Mouse (Mus musculus) ES-Bruce4 (cell line): ENCODE results near the gene Cnot6. TPM values are rescaled to one million over a fixed set of nuclear protein-coding genes. Genes with fewer than 3 reads are reported as not detected.

ENCODE experiments used
- H3K27ac ChIP-seq: 2 replicates; pipeline ENCODE4 v1.5.1; 2012; ENCODE audit warnings: low read length, inconsistent platforms; ENCODE audit not compliant: insufficient read depth
- H3K27me3 ChIP-seq: 2 replicates; pipeline ENCODE4 v1.6.1; 2012; ENCODE audit warnings: mild to moderate bottlenecking, low read length, inconsistent platforms; ENCODE audit not compliant: control insufficient read depth, poor library complexity, insufficient read depth, severe bottlenecking
- H3K36me3 ChIP-seq: 2 replicates; pipeline ENCODE4 v1.6.1; 2012; ENCODE audit warnings: inconsistent platforms, mild to moderate bottlenecking, low read length, moderate library complexity; ENCODE audit not compliant: control insufficient read depth, poor library complexity, insufficient read depth, severe bottlenecking
- H3K4me1 ChIP-seq: one replicate; pipeline ENCODE4 v1.8.1; 2011; ENCODE audit warnings: low read length; ENCODE audit not compliant: control insufficient read depth, insufficient read depth
- H3K4me3 ChIP-seq: 2 replicates; pipeline ENCODE4 v1.5.1; 2011; ENCODE audit warnings: low read depth, mild to moderate bottlenecking, low read length
- H3K9ac ChIP-seq: 2 replicates; pipeline ENCODE4 v1.6.1; 2012; ENCODE audit warnings: low read depth, mild to moderate bottlenecking, inconsistent platforms; ENCODE audit not compliant: poor library complexity, severe bottlenecking
- H3K9me3 ChIP-seq: replicated peaks from 2 replicates; pipeline ENCODE4 v1.6.1; 2012; ENCODE audit warnings: mild to moderate bottlenecking, low read length, inconsistent platforms; ENCODE audit not compliant: control insufficient read depth, poor library complexity, insufficient read depth, severe bottlenecking
- CTCF ChIP-seq: IDR thresholded peaks from one replicate; pipeline ENCODE4 v1.8.1; 2011; ENCODE audit warnings: low read depth, low read length
- EP300 ChIP-seq: IDR thresholded peaks from 2 replicates; pipeline ENCODE4 v1.6.1; 2011; ENCODE audit warnings: low read depth, low read length; ENCODE audit not compliant: insufficient read depth
- POLR2A ChIP-seq: IDR thresholded peaks from one replicate; pipeline ENCODE4 v1.8.1; 2011; ENCODE audit warnings: low read length; ENCODE audit not compliant: insufficient read depth
- polyA plus RNA-seq: library from polyadenylated mRNA; stranded (reverse); fragments of >200 nt; gene quantifications from 2 replicates; pipeline ENCODE4 v1.2.4, GENCODE M21; 2011; ENCODE audit warnings: low read depth; ENCODE audit not compliant: missing spikeins, insufficient read depth, insufficient read length

The Cnot6 gene
- polyA plus RNA-seq, 1 experiment, result 64.3 TPM

- TF ChIP-seq EP300 (no peak), POLR2A (no peak), CTCF (no peak)
- Histone ChIP-seq H3K27me3 (no peaks in the 10 kb centered on the region), H3K4me3 (no peak overlapping the region), H3K36me3 (peaks cover 40% of the 10 kb centered on the region), H3K9ac (no peak overlapping the region), H3K9me3 (no peaks in the 10 kb centered on the region), H3K27ac (no peak overlapping the region), H3K4me1 (peaks cover 2% of the 10 kb centered on the region)
These were observed 16.1 kb downstream of the Cnot6 start for GRCm38 (mm10) chr11:49696472-49696871.

GRCm38 (mm10) chr11:49695695-49696094 lies 16.8 kb downstream of the Cnot6 start:
- no peak overlapping the region for H3K9ac ChIP-seq
- TF ChIP-seq POLR2A, result no peak
- no peak for TF ChIP-seq EP300
- no peak for TF ChIP-seq CTCF
- no peaks in the 10 kb centered on the region for H3K9me3 ChIP-seq
- peaks cover 2% of the 10 kb centered on the region for H3K4me1 ChIP-seq
- H3K27ac ChIP-seq, result no peak overlapping the region
- H3K36me3 ChIP-seq, result peaks cover 32% of the 10 kb centered on the region
- H3K4me3 ChIP-seq, result no peak overlapping the region
- H3K27me3 ChIP-seq, result no peaks in the 10 kb centered on the region

- no peak overlapping the region for H3K27ac ChIP-seq
- no peak for TF ChIP-seq POLR2A
- no peak for TF ChIP-seq CTCF
- TF ChIP-seq EP300, result no peak
- peaks cover 2% of the 10 kb centered on the region for H3K4me1 ChIP-seq
- no peak overlapping the region for H3K9ac ChIP-seq
- no peaks in the 10 kb centered on the region for H3K9me3 ChIP-seq
- peaks cover 34% of the 10 kb centered on the region for H3K36me3 ChIP-seq
- no peaks in the 10 kb centered on the region for H3K27me3 ChIP-seq
- H3K4me3 ChIP-seq, result no peak overlapping the region
These were observed 17.5 kb downstream of the Cnot6 start for GRCm38 (mm10) chr11:49695013-49695412.

- Histone ChIP-seq H3K9ac (no peak overlapping the region), H3K9me3 (no peaks in the 10 kb centered on the region), H3K27ac (no peak overlapping the region), H3K4me1 (no peaks in the 10 kb centered on the region), H3K27me3 (no peaks in the 10 kb centered on the region), H3K4me3 (no peak overlapping the region), H3K36me3 (peaks cover 73% of the 10 kb centered on the region)
- TF ChIP-seq CTCF (no peak), POLR2A (no peak), EP300 (no peak)
These were observed 28.1 kb downstream of the Cnot6 start for GRCm38 (mm10) chr11:49684237-49684973.

GRCm38 (mm10) chr11:49673433-49673832 lies 39.1 kb downstream of the Cnot6 start:
- H3K4me1 ChIP-seq, result no peaks in the 10 kb centered on the region
- no peak overlapping the region for H3K27ac ChIP-seq
- no peak overlapping the region for H3K4me3 ChIP-seq
- no peaks in the 10 kb centered on the region for H3K27me3 ChIP-seq
- H3K9ac ChIP-seq, result no peak overlapping the region
- peaks cover 45% of the 10 kb centered on the region for H3K36me3 ChIP-seq
- TF ChIP-seq CTCF (no peak), EP300 (no peak), POLR2A (no peak)
- no peaks in the 10 kb centered on the region for H3K9me3 ChIP-seq

- H3K27ac ChIP-seq, result no peak overlapping the region
These were observed 47.1 kb downstream of the Cnot6 start for GRCm38 (mm10) chr11:49665462-49665861.

More at GRCm38 (mm10) chr11:49665462-49665861, 47.1 kb downstream of the Cnot6 start:
- Histone ChIP-seq H3K4me1 (no peaks in the 10 kb centered on the region), H3K9ac (no peak overlapping the region), H3K9me3 (no peaks in the 10 kb centered on the region; the same call in 1 of the 2 replicates), H3K4me3 (no peak overlapping the region), H3K27me3 (no peaks in the 10 kb centered on the region), H3K36me3 (peaks cover 7% of the 10 kb centered on the region)
- TF ChIP-seq EP300 (no peak), POLR2A (no peak), CTCF (no peak)
